Mouse (Mus musculus): Measurements from ENCODE around the gene Fignl2. TPM values are rescaled to one million over a fixed set of nuclear protein-coding genes. Genes with fewer than 3 reads are reported as not detected.

The Fignl2 gene
- polyA plus RNA-seq, 1 experiment = 0.02 TPM

DNA sequence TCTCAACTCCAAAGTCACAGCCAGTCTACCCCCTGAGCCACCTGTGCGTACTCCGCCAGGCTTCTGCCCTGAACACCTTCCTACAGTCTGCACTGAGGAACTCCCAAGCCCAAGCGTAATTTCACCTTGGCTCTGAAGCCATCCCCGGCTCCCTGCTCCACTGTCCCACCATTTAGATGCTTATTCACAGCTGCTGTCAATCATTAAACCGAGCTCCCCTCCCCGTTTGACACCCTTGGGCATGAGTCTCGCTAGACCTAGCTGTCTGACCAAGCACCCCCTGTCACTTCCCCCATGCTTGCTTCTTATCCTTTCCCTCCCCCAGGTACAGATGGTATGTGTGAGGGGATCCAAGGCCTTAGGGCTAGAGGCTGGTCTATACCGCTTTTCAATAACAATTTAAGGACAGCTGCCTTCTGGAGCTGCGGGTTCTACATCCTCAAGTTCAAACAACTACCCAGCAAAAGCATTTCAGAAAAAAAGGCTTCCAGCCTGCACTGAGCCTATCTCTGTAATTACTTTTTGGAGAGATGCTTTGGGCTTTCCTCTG lies 8.7 kb downstream of the Fignl2 start:
- Histone ChIP-seq H3K27me3 (ENCODE audit: control insufficient read depth, insufficient read depth, insufficient read length) (peaks cover 67% of the 10 kb centered on the region), H3K4me2 (ENCODE audit: low read depth) (no peak overlapping the region)
- no peak for TF ChIP-seq REST (IDR thresholded peaks at IDR 0.05; ENCODE audit: insufficient read depth, insufficient read length)
- no peak for TF ChIP-seq MYOG (IDR thresholded peaks at IDR 0.05; ENCODE audit: control insufficient read depth in 1 of 3, insufficient read depth in 1 of 3, insufficient read length in 2 of 3, low read depth in 2 of 3)
- TF ChIP-seq CEBPB (IDR thresholded peaks at IDR 0.05; ENCODE audit: insufficient read depth, poor library complexity, severe bottlenecking) = no peak
- no peak for TF ChIP-seq TCF3 (IDR thresholded peaks at IDR 0.05; ENCODE audit: insufficient read length, low read depth)
- no peak for TF ChIP-seq E2F4 (IDR thresholded peaks at IDR 0.05; ENCODE audit: insufficient read depth)

DNA sequence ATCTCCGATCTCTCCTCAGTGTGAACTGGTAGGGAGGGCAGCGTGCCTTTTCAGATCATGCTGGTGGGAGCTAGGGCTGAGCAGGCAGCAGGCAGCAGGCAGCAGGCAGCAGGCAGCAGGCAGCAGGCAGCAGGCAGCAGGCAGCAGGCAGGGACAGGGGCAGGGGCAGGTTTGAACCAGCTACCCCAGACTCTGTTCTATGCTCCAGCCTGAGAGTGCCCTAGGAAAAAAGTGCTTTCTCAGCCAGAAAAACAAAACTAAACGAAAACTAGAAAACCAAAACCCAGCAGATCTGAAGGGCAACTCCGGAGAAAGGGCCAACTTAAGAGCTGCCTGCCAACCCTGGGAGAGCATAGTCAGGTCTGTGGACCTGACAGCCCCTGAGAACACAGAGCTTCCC lies 9.7 kb downstream of the Fignl2 start:
- no peak overlapping the region for H3K4me2 ChIP-seq (ENCODE audit: low read depth)
- TF ChIP-seq TCF12 (IDR thresholded peaks at IDR 0.05; ENCODE audit: insufficient read depth, poor library complexity, severe bottlenecking) (no peak), SRF (IDR thresholded peaks at IDR 0.05; ENCODE audit: control insufficient read depth, insufficient read length, low read depth) (no peak), MYOD1 (IDR thresholded peaks at IDR 0.05; ENCODE audit: control insufficient read depth in 1 of 3, insufficient read length in 2 of 3, low read depth in 2 of 3) (no peak), E2F4 (IDR thresholded peaks at IDR 0.05; ENCODE audit: insufficient read depth) (no peak), CEBPB (IDR thresholded peaks at IDR 0.05; ENCODE audit: insufficient read depth, poor library complexity, severe bottlenecking) (no peak), USF1 (IDR thresholded peaks at IDR 0.05; ENCODE audit: low read depth) (no peak)
- H3K36me3 ChIP-seq (ENCODE audit: control insufficient read depth, insufficient read depth) = no peaks in the 10 kb centered on the region
- no peak overlapping the region for H3ac ChIP-seq (ENCODE audit: control insufficient read depth, insufficient read length)
- no peak overlapping the region for H3K4me3 ChIP-seq
- no peaks in the 10 kb centered on the region for H3K79me2 ChIP-seq (ENCODE audit: control insufficient read depth, insufficient read depth)
- H3K27me3 ChIP-seq (ENCODE audit: control insufficient read depth, insufficient read depth, insufficient read length) = peaks cover 66% of the 10 kb centered on the region

More for the DNA sequence above, 8.7 kb downstream of the Fignl2 start:
- no peak overlapping the region for H3ac ChIP-seq (ENCODE audit: control insufficient read depth, insufficient read length)
- no peaks in the 10 kb centered on the region for H3K79me2 ChIP-seq (ENCODE audit: control insufficient read depth, insufficient read depth)
- no peaks in the 10 kb centered on the region for H3K36me3 ChIP-seq (ENCODE audit: control insufficient read depth, insufficient read depth)
- H3K4me3 ChIP-seq = no peak overlapping the region

- Histone ChIP-seq H3K36me3 (ENCODE audit: control insufficient read depth, insufficient read depth) (no peaks in the 10 kb centered on the region), H3K4me3 (no peak overlapping the region), H3ac (ENCODE audit: control insufficient read depth, insufficient read length) (no peak overlapping the region), H3K4me2 (ENCODE audit: low read depth) (no peak overlapping the region), H3K79me2 (ENCODE audit: control insufficient read depth, insufficient read depth) (no peaks in the 10 kb centered on the region), H3K27me3 (ENCODE audit: control insufficient read depth, insufficient read depth, insufficient read length) (peaks cover 66% of the 10 kb centered on the region)
- TF ChIP-seq MYOD1 (IDR thresholded peaks at IDR 0.05; ENCODE audit: control insufficient read depth in 1 of 3, insufficient read length in 2 of 3, low read depth in 2 of 3) (peak in 1 of 3 experiments; percentile 19), MYOG (IDR thresholded peaks at IDR 0.05; ENCODE audit: control insufficient read depth in 1 of 3, insufficient read depth in 1 of 3, insufficient read length in 2 of 3, low read depth in 2 of 3) (peak in 1 of 3 experiments; percentile 8), SRF (IDR thresholded peaks at IDR 0.05; ENCODE audit: control insufficient read depth, insufficient read length, low read depth) (no peak), TCF3 (IDR thresholded peaks at IDR 0.05; ENCODE audit: insufficient read length, low read depth) (no peak), CEBPB (IDR thresholded peaks at IDR 0.05; ENCODE audit: insufficient read depth, poor library complexity, severe bottlenecking) (no peak), REST (IDR thresholded peaks at IDR 0.05; ENCODE audit: insufficient read depth, insufficient read length) (no peak), TCF12 (IDR thresholded peaks at IDR 0.05; ENCODE audit: insufficient read depth, poor library complexity, severe bottlenecking) (no peak), USF1 (IDR thresholded peaks at IDR 0.05; ENCODE audit: low read depth) (no peak), MAX (IDR thresholded peaks at IDR 0.05; ENCODE audit: low read depth) (no peak)
Observed at GRCm38 (mm10) chr15:101068029-101068428, 10.3 kb downstream of the Fignl2 start.

DNA sequence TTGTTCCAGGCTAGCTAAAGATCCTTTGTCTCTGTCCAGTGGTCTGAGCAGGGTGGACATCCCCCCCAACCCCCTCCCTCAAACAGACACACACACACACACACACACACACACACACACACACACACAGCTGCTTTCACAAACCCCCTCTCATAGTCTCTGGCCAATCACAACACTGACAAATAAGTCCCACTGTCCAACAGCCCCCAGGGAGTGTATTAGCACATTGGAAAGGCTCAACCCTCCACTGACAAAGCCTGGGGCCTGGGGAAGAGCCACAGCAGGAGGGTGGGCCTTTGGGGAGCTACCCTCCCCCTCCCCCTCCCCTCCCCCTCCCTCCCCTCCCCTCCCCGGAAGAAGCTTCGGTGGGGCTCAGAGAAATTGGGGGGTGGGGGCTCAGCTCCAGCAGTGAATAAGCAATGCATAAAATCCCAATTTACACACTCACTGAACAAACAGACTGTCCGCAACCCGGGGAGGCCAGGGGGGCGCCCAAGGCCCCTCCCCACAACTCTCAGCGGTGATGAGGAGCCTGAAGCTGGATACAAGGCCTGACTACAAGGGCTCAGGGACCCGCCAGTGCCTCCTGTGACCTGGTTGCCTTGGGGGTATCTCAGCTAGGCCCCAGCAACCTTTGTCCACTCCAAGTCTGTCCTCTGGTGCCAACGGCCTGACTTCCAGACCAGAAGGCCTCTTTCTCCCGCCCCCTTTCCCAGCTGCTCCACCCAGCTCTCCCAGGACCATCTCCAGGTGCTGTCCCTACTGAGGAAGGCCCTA lies 11.3 kb downstream of the Fignl2 start:
- no peak overlapping the region for H3ac ChIP-seq (ENCODE audit: control insufficient read depth, insufficient read length)
- no peak overlapping the region for H3K4me3 ChIP-seq
- no peaks in the 10 kb centered on the region for H3K79me2 ChIP-seq (ENCODE audit: control insufficient read depth, insufficient read depth)
- H3K27me3 ChIP-seq (ENCODE audit: control insufficient read depth, insufficient read depth, insufficient read length) = peaks cover 66% of the 10 kb centered on the region
- no peak overlapping the region for H3K4me2 ChIP-seq (ENCODE audit: low read depth)
- H3K36me3 ChIP-seq (ENCODE audit: control insufficient read depth, insufficient read depth) = no peaks in the 10 kb centered on the region
- TF ChIP-seq MYOG (IDR thresholded peaks at IDR 0.05; ENCODE audit: control insufficient read depth in 1 of 3, insufficient read depth in 1 of 3, insufficient read length in 2 of 3, low read depth in 2 of 3) (no peak), REST (IDR thresholded peaks at IDR 0.05; ENCODE audit: insufficient read depth, insufficient read length) (no peak), POLR2AphosphoS2 (IDR thresholded peaks at IDR 0.05; ENCODE audit: insufficient read length, low read depth) (no peak), TCF12 (IDR thresholded peaks at IDR 0.05; ENCODE audit: insufficient read depth, poor library complexity, severe bottlenecking) (no peak), MAX (IDR thresholded peaks at IDR 0.05; ENCODE audit: low read depth) (no peak), TCF3 (IDR thresholded peaks at IDR 0.05; ENCODE audit: insufficient read length, low read depth) (no peak), USF1 (IDR thresholded peaks at IDR 0.05; ENCODE audit: low read depth) (no peak), POLR2A (IDR thresholded peaks at IDR 0.05; ENCODE audit: insufficient read length, low read depth) (no peak), MYOD1 (IDR thresholded peaks at IDR 0.05; ENCODE audit: control insufficient read depth in 1 of 3, insufficient read length in 2 of 3, low read depth in 2 of 3) (no peak), E2F4 (IDR thresholded peaks at IDR 0.05; ENCODE audit: insufficient read depth) (no peak), CEBPB (IDR thresholded peaks at IDR 0.05; ENCODE audit: insufficient read depth, poor library complexity, severe bottlenecking) (no peak), SRF (IDR thresholded peaks at IDR 0.05; ENCODE audit: control insufficient read depth, insufficient read length, low read depth) (no peak)
